Mouse (Mus musculus): ENCODE measurements at regions not wholly inside any gene's neighbourhood (a gene's known extent, or its start where the extent isn't known, plus 50 kb on each side); places are given as distances from the start of the nearest gene placed in this dataset.

DNA sequence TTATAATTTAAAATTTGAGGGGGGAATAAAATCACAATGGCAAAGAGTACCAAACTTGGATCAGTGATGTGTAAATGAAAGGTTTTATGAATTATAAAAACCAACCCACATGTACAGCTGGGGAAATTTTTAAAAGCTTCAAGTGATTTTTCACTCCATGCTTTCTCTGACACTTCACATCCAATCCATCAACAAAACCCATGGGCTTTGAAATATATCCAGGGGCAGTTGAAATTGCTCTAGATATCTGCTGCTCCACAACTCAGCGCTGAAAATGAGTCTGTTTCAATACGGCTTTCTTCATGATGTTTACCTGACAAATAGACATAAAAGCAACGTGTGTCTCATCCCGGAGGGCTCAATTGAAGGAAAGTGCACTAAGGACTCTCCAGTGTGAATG, 214.3 kb upstream of the Klhl1 start:
- TF ChIP-seq POLR2A (IDR thresholded peaks at IDR 0.05; ENCODE audit: insufficient read length, low read depth) (no peak), MYOG (IDR thresholded peaks at IDR 0.05; ENCODE audit: control insufficient read depth in 1 of 3, insufficient read depth in 1 of 3, insufficient read length in 2 of 3, low read depth in 2 of 3) (no peak), POLR2AphosphoS2 (IDR thresholded peaks at IDR 0.05; ENCODE audit: insufficient read length, low read depth) (no peak), TCF12 (IDR thresholded peaks at IDR 0.05; ENCODE audit: insufficient read depth, poor library complexity, severe bottlenecking) (no peak), MAX (IDR thresholded peaks at IDR 0.05; ENCODE audit: low read depth) (no peak), MYOD1 (IDR thresholded peaks at IDR 0.05; ENCODE audit: control insufficient read depth in 1 of 3, insufficient read length in 2 of 3, low read depth in 2 of 3) (no peak), CEBPB (IDR thresholded peaks at IDR 0.05; ENCODE audit: insufficient read depth, poor library complexity, severe bottlenecking) (no peak), E2F4 (IDR thresholded peaks at IDR 0.05; ENCODE audit: insufficient read depth) (no peak), USF1 (IDR thresholded peaks at IDR 0.05; ENCODE audit: low read depth) (no peak), TCF3 (IDR thresholded peaks at IDR 0.05; ENCODE audit: insufficient read length, low read depth) (no peak), REST (IDR thresholded peaks at IDR 0.05; ENCODE audit: insufficient read depth, insufficient read length) (no peak), SRF (IDR thresholded peaks at IDR 0.05; ENCODE audit: control insufficient read depth, insufficient read length, low read depth) (no peak)

Measured in myocyte (in vitro differentiated cells).